In genomic region chr8:121241761-121242552, GRCm38 (mm10) we compare ENCODE assay signal across 8 mouse cellular contexts.
DNase-seq lines count a peak whose midpoint lies in the region; ATAC-seq lines count a peak whose summit lies in the region.

No protein-coding gene starts in this region.

- no peaks in the 10 kb centered on the region for H3K36me3 ChIP-seq in intestine, embryonic 14.5 days (ENCODE audit: control insufficient read depth, insufficient read depth, low read length)
- no peaks in the 10 kb centered on the region for H3K36me3 ChIP-seq in lung, embryonic 15.5 days

- H3K9me3 ChIP-seq in intestine, embryonic 14.5 days (ENCODE audit: control insufficient read depth, low read length): no peaks in the 10 kb centered on the region
- H3K9me3 ChIP-seq in lung, embryonic 15.5 days: no peaks in the 10 kb centered on the region

- whole genome bisulfite sequencing in intestine, embryonic 14.5 days: 12% methylated on average over 14 of the region's 14 CpGs
- WGBS in lung, embryonic 15.5 days: 9% methylated on average over 14 of the region's 14 CpGs

- peak; percentile 85 for ATAC-seq in intestine, embryonic 14.5 days (replicated peaks; ENCODE audit: low FRiP score, low TSS enrichment, low read depth)
- peak; percentile 86 for ATAC-seq in lung, embryonic 15.5 days (ENCODE audit: borderline replicate concordance, extremely low read depth, low FRiP score, low TSS enrichment)

- peak overlapping the region; percentile 22; the same call in 1 of the 2 replicates for H3K9ac ChIP-seq in intestine, embryonic 14.5 days (ENCODE audit: low read length)
- H3K9ac ChIP-seq in lung, embryonic 15.5 days: no peak overlapping the region

- peak overlapping the region; percentile 33 for H3K4me2 ChIP-seq in intestine, embryonic 14.5 days (ENCODE audit: low read length)
- peak overlapping the region; percentile 42 for H3K4me2 ChIP-seq in lung, embryonic 15.5 days

- H3K27me3 ChIP-seq in intestine, embryonic 14.5 days (replicated peaks; ENCODE audit: control insufficient read depth, insufficient read depth, low read length): no peaks in the 10 kb centered on the region
- H3K27me3 ChIP-seq in lung, embryonic 15.5 days: no peaks in the 10 kb centered on the region; the same call in 1 of the 2 replicates

- no peak overlapping the region for H3K4me3 ChIP-seq in intestine, embryonic 14.5 days (ENCODE audit: low read depth, low read length)
- H3K4me3 ChIP-seq in lung, embryonic 15.5 days: no peak overlapping the region

- H3K4me1 ChIP-seq in intestine, embryonic 14.5 days (replicated peaks; ENCODE audit: control insufficient read depth, insufficient read depth, low read length): peaks cover 23% of the 10 kb centered on the region
- H3K4me1 ChIP-seq in lung, embryonic 15.5 days: peaks cover 22% of the 10 kb centered on the region

- DNase-seq in ovary, adult 18-20 months (ENCODE audit: low spot score): peak; percentile 58
- DNase-seq in ovary, postnatal 10 days (ENCODE audit: low spot score): no peak
- DNase-seq in gastrocnemius, postnatal 10 days: peak; percentile 32
- peak; percentile 84 for DNase-seq in intestine, embryonic 14.5 days (ENCODE audit: low spot score)
- peak; percentile 80 for DNase-seq in testis, postnatal 10 days (ENCODE audit: low spot score)
- DNase-seq in thymus, postnatal 25 days: no peak
- no peak for DNase-seq in cerebellum, adult 11 months

- peak overlapping the region; percentile 69 for H3K27ac ChIP-seq in intestine, embryonic 14.5 days (ENCODE audit: low read depth)
- H3K27ac ChIP-seq in lung, embryonic 15.5 days: peak overlapping the region; percentile 70

Comparison
In these comparisons a context has a peak if more than half of its experiments do, and no peak if none do; other contexts are left out.
1. DNase-seq: peak in ovary, adult 18-20 months (single experiment), gastrocnemius, postnatal 10 days (single experiment), intestine, embryonic 14.5 days (single experiment) and testis, postnatal 10 days (single experiment); none in ovary, postnatal 10 days (single experiment), thymus, postnatal 25 days (single experiment) and cerebellum, adult 11 months (single experiment).